Mouse (Mus musculus): ENCODE measurements around the gene Rreb1. TPM values are rescaled to one million over a fixed set of nuclear protein-coding genes. Genes with fewer than 3 reads are reported as not detected.

The Rreb1 gene
- polyA plus RNA-seq, 1 experiment from 2014 or later: 21.1 TPM

GRCm38 (mm10) chr13:37886024-37886423 lies 107.8 kb downstream of the Rreb1 start:
- ATAC-seq (no peak), DNase-seq (ENCODE audit: low read depth, low spot score) (no peak)
- CTCF ChIA-PET: no interaction called here
- POLR2A ChIA-PET: interaction anchor here (0.6 kb wide), 1 partner anchor 1029 kb away, joined by 3 read pairs; no protein-coding TSS in a partner anchor
- TF ChIP-seq CTCF (IDR thresholded peaks at IDR 0.05): no peak
- no peaks in the 10 kb centered on the region for H3K27me3 ChIP-seq
- in situ Hi-C loops (cut with MboI; ENCODE audit: low pct_unique_long_range_greater_than_20kb): no loop called here

GRCm38 (mm10) chr13:37894756-37895155 lies 116.6 kb downstream of the Rreb1 start:
- ChIA-PET POLR2A (interaction anchor here (1.2 to 1.4 kb wide), 2 partner anchors 38 to 40 kb away, joined by 3 read pairs; no protein-coding TSS in a partner anchor), CTCF (interaction anchor here (1.0 to 1.1 kb wide), 2 partner anchors 13 to 18 kb away, joined by 3 to 4 read pairs; no protein-coding TSS in a partner anchor)
- DNase-seq (ENCODE audit: low read depth, low spot score) (no peak), ATAC-seq (no peak)
- H3K27me3 ChIP-seq: no peaks in the 10 kb centered on the region
- in situ Hi-C loops (cut with MboI; ENCODE audit: low pct_unique_long_range_greater_than_20kb): no loop called here
- no peak for TF ChIP-seq CTCF (IDR thresholded peaks at IDR 0.05)

GRCm38 (mm10) chr13:37895564-37896254 lies 117.5 kb downstream of the Rreb1 start:
- in situ Hi-C loops (cut with MboI; ENCODE audit: low pct_unique_long_range_greater_than_20kb): no loop called here
- peak; percentile 72 for DNase-seq (ENCODE audit: low read depth, low spot score)
- ATAC-seq: peak; percentile 83
- no peak for TF ChIP-seq CTCF (IDR thresholded peaks at IDR 0.05)
- no peaks in the 10 kb centered on the region for H3K27me3 ChIP-seq
- ChIA-PET POLR2A (interaction anchor here (0.6 to 1.4 kb wide), 3 partner anchors 25 to 295 kb away, joined by 3 to 5 read pairs (median 4); no protein-coding TSS in a partner anchor), CTCF (interaction anchor here (1.0 to 1.6 kb wide), 4 partner anchors 8 to 29 kb away, joined by 3 to 6 read pairs (median 4); no protein-coding TSS in a partner anchor)

- in situ Hi-C loops (cut with MboI; ENCODE audit: low pct_unique_long_range_greater_than_20kb): no loop called here
- ChIA-PET CTCF (interaction anchor here (0.9 to 1.6 kb wide), 3 partner anchors 8 to 30 kb away, joined by 3 to 6 read pairs (median 3); no protein-coding TSS in a partner anchor), POLR2A (interaction anchor here (0.7 to 1.6 kb wide), 3 partner anchors 24 to 1088 kb away, joined by 4 to 5 read pairs (median 4); no protein-coding TSS in a partner anchor)
- DNase-seq (ENCODE audit: low read depth, low spot score) (no peak), ATAC-seq (no peak)
- no peak for TF ChIP-seq CTCF (IDR thresholded peaks at IDR 0.05)
- no peaks in the 10 kb centered on the region for H3K27me3 ChIP-seq
These were observed 118.2 kb downstream of the Rreb1 start for GRCm38 (mm10) chr13:37896423-37896822.

- in situ Hi-C loops (cut with MboI; ENCODE audit: low pct_unique_long_range_greater_than_20kb): no loop called here
- no peaks in the 10 kb centered on the region for H3K27me3 ChIP-seq
- no peak for TF ChIP-seq CTCF (IDR thresholded peaks at IDR 0.05)
- ATAC-seq (no peak), DNase-seq (ENCODE audit: low read depth, low spot score) (no peak)
- ChIA-PET POLR2A (no interaction called here), CTCF (interaction anchor here (1.5 kb wide), 1 partner anchor 13 kb away, joined by 5 read pairs; no protein-coding TSS in a partner anchor)
These were observed 120.6 kb downstream of the Rreb1 start for GRCm38 (mm10) chr13:37898772-37899171.

GRCm38 (mm10) chr13:37903036-37903435 lies 124.8 kb downstream of the Rreb1 start:
- DNase-seq (ENCODE audit: low read depth, low spot score): no peak
- no peak for ATAC-seq
- H3K27me3 ChIP-seq: no peaks in the 10 kb centered on the region
- in situ Hi-C loops (cut with MboI; ENCODE audit: low pct_unique_long_range_greater_than_20kb): no loop called here
- no peak for TF ChIP-seq CTCF (IDR thresholded peaks at IDR 0.05)
- ChIA-PET CTCF (no interaction called here), POLR2A (no interaction called here)

- no peak for DNase-seq (ENCODE audit: low read depth, low spot score)
- in situ Hi-C loops (cut with MboI; ENCODE audit: low pct_unique_long_range_greater_than_20kb): no loop called here
- ATAC-seq: no peak
- ChIA-PET CTCF (interaction anchor here (1.2 kb wide), 1 partner anchor 8 kb away, joined by 6 read pairs; no protein-coding TSS in a partner anchor), POLR2A (no interaction called here)
- TF ChIP-seq CTCF (IDR thresholded peaks at IDR 0.05): no peak
- no peaks in the 10 kb centered on the region for H3K27me3 ChIP-seq
These were observed 125.3 kb downstream of the Rreb1 start for GRCm38 (mm10) chr13:37903476-37903875.

GRCm38 (mm10) chr13:37904436-37904835 lies 126.2 kb downstream of the Rreb1 start:
- ChIA-PET CTCF (interaction anchor here (0.9 to 1.2 kb wide), 2 partner anchors 9 to 35 kb away, joined by 3 to 6 read pairs; no protein-coding TSS in a partner anchor), POLR2A (no interaction called here)
- in situ Hi-C loops (cut with MboI; ENCODE audit: low pct_unique_long_range_greater_than_20kb): no loop called here
- ATAC-seq (no peak), DNase-seq (ENCODE audit: low read depth, low spot score) (no peak)
- H3K27me3 ChIP-seq: no peaks in the 10 kb centered on the region
- TF ChIP-seq CTCF (IDR thresholded peaks at IDR 0.05): no peak

GRCm38 (mm10) chr13:37908061-37908460 lies 129.9 kb downstream of the Rreb1 start:
- ChIA-PET CTCF (interaction anchor here (1.4 kb wide), 1 partner anchor 14 kb away, joined by 4 read pairs; no protein-coding TSS in a partner anchor), POLR2A (no interaction called here)
- no peak for DNase-seq (ENCODE audit: low read depth, low spot score)
- no peak for TF ChIP-seq CTCF (IDR thresholded peaks at IDR 0.05)
- H3K27me3 ChIP-seq: no peaks in the 10 kb centered on the region
- in situ Hi-C loops (cut with MboI; ENCODE audit: low pct_unique_long_range_greater_than_20kb): no loop called here
- no peak for ATAC-seq

- ChIA-PET CTCF (interaction anchor here (1.4 to 2.5 kb wide), 2 partner anchors 13 to 26 kb away, joined by 4 to 6 read pairs; no protein-coding TSS in a partner anchor), POLR2A (no interaction called here)
- DNase-seq (ENCODE audit: low read depth, low spot score) (no peak), ATAC-seq (no peak)
- in situ Hi-C loops (cut with MboI; ENCODE audit: low pct_unique_long_range_greater_than_20kb): no loop called here
- no peak for TF ChIP-seq CTCF (IDR thresholded peaks at IDR 0.05)
- H3K27me3 ChIP-seq: no peaks in the 10 kb centered on the region
These were observed 130.3 kb downstream of the Rreb1 start for GRCm38 (mm10) chr13:37908493-37908892.

- H3K27me3 ChIP-seq: no peaks in the 10 kb centered on the region
- DNase-seq (ENCODE audit: low read depth, low spot score) (no peak), ATAC-seq (no peak)
- in situ Hi-C loops (cut with MboI; ENCODE audit: low pct_unique_long_range_greater_than_20kb): no loop called here
- CTCF ChIA-PET: interaction anchor here (1.2 to 2.5 kb wide), 2 partner anchors 20 to 25 kb away, joined by 3 to 6 read pairs; no protein-coding TSS in a partner anchor
- POLR2A ChIA-PET: no interaction called here
- no peak for TF ChIP-seq CTCF (IDR thresholded peaks at IDR 0.05)
These were observed 131.0 kb downstream of the Rreb1 start for GRCm38 (mm10) chr13:37909225-37909624.
